Mouse (Mus musculus) left cerebral cortex, postnatal 4 days (tissue): ENCODE results near the gene Cyp2b10. TPM values are rescaled to one million over a fixed set of nuclear protein-coding genes. Genes with fewer than 3 reads are reported as not detected.
"Not testable (repeated sequence)": the region's sequence is repeated elsewhere in the genome, so short reads cannot be mapped to it uniquely, and the experiment has no call there.

ENCODE experiments used
- DNase-seq: peaks from one replicate; pipeline ENCODE4 v3.0.0-alpha.2; 2022
- intact Hi-C: fragments of 180-260 bp; cut with DNase I; formaldehyde crosslinking; loops from one replicate; pipeline ENCODE4 v1.15.1; 2025
- total RNA-seq, 2 experiments: library from RNA; stranded (reverse); gene quantifications; 2 replicates each; pipeline ENCODE4 v1.2.3; 2021

The Cyp2b10 gene
- total RNA-seq, 2 experiments from 2014 or later: not detected

DNA sequence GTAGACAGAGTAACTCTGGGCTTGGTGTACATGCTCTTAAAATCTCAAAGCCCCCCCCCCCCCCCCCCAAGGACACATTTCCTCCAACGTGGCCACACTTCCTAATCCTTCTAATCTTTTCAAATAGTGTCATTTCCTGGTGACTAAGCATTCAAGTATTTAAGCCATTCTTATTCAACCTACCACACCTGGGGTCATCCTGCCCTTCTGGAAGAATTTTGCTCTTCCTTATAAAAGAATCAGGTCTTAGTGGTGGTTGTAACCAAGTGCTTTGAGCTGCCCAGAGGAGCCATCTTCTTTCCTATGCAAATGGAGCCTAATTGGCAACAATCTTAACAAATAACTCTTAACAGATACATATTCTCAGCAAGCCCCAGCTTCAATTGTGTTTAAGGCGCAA, 12.6 kb downstream of the Cyp2b10 start:
- intact Hi-C loops: no loop called here
- no peak for DNase-seq

DNA sequence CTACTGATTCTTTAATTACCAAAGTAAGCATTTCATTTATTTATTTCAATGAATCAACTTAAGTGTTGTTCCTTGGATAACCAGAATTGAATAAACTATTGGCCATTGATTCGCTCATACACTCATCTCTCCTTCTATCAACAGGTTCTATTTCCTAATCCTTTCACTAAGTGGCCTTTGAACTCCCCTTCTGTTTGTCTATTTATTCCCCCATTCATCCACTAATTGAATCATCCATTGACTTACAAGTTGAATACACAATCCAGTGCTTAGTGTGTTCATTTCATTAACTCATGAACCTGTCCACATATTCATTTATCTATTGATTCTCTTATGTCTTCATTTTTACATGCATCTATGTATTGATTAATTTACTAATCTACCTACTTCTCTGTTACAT, 18.7 kb downstream of the Cyp2b10 start:
- no peak for DNase-seq
- intact Hi-C loops: no loop called here

DNA sequence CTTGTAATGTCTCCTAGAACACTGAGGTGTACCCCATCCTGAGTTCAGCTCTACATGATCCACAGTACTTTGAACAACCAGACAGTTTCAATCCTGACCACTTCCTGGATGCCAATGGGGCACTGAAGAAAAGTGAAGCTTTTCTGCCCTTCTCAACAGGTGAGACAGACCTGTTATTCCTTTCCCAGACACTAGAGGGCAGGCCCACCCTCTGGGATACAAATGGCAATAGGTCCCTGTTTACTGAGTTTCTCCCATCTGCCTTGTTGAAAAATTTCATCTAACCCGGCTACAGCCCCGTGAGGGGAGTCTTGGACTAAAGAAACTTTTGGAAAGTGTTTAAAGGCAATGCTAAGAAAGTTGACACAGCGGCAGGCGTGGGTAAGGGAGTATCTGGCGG, 19.9 kb downstream of the Cyp2b10 start:
- DNase-seq, intact Hi-C loops: not testable (repeated sequence)

GRCm38 (mm10) chr7:25919467-25919866, 22.0 kb downstream of the Cyp2b10 start:
- intact Hi-C loops: no loop called here

DNA sequence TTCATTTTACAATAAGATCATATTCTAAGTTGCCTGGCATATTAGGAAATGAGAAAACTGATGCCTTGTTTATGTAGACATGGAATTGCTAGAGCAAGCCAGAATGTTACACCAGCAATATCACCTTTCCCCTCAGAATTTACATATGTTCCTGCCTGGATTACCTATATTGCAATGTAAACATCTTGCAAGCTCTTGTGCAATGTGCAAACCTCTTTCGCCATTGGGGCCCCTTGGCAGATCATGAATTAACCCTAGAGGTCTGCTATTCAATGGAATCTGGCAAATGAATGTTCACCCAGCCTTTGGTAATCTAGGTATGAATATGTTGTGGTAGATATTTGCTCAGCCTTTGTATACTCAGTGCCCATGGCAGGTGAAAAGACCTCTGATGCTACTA, 47.9 kb downstream of the Cyp2b10 start:
- intact Hi-C loops: no loop called here
- no peak for DNase-seq

More at GRCm38 (mm10) chr7:25919467-25919866, 22.0 kb downstream of the Cyp2b10 start:
- DNase-seq: no peak

Other genes with a start within 250 kb of the Cyp2b10 start
- gene Bckdha, start 238.6 kb upstream of the Cyp2b10 start, total RNA-seq: 10 to 100 TPM; 23.6 to 24.7 TPM
- gene Exosc5, start 238.5 kb upstream of the Cyp2b10 start, total RNA-seq: 10 to 100 TPM; 15.1 to 18.4 TPM
- 10 to 100 TPM; 14.6 to 19.9 TPM for gene Tmem91, start 222.5 kb upstream of the Cyp2b10 start, total RNA-seq
- gene B9d2, start 216.8 kb upstream of the Cyp2b10 start, total RNA-seq: 10 to 100 TPM; 24.7 to 25.7 TPM
- gene Tgfb1, start 210.6 kb upstream of the Cyp2b10 start, total RNA-seq: 10 to 100 TPM in 1 of 2 experiments, 1 to 10 TPM in 1; 8.5 to 10.1 TPM
- 10 to 100 TPM; 47.8 to 48.6 TPM for gene Ccdc97, start 178.5 kb upstream of the Cyp2b10 start, total RNA-seq
- 100 to 1,000 TPM; 142 to 152 TPM for gene Hnrnpul1, start 142.9 kb upstream of the Cyp2b10 start, total RNA-seq
- gene Axl, start 108.9 kb upstream of the Cyp2b10 start, total RNA-seq: 10 to 100 TPM; 19.2 to 20.8 TPM
- 1 to 10 TPM; 2.4 to 3.5 TPM for gene Cyp2s1, start 80.7 kb upstream of the Cyp2b10 start, total RNA-seq
- gene Cyp2b13, start 163.9 kb downstream of the Cyp2b10 start, total RNA-seq: not detected